Mouse (Mus musculus) hindbrain, embryonic 14.5 days (tissue): ENCODE measurements at regions not wholly inside any gene's neighbourhood (a gene's known extent, or its start where the extent isn't known, plus 50 kb on each side); places are given as distances from the start of the nearest gene placed in this dataset.
"Not testable (repeated sequence)": the region's sequence is repeated elsewhere in the genome, so short reads cannot be mapped to it uniquely, and the experiment has no call there.

Experiments used
- ATAC-seq: fragments of 200-750 bp; cut with Nextera tagmentation; 2 replicates; pipeline ENCODE4 v1.8.0; 2017; ENCODE audit warnings: moderate number of reproducible peaks, mild to moderate bottlenecking, moderate TSS enrichment, moderate library complexity; ENCODE audit not compliant: low FRiP score
- DNase-seq: peaks from one replicate; pipeline ENCODE4 v3.0.0-alpha.2; 2015; ENCODE audit warnings: low spot score
- H3K27ac ChIP-seq: fragments of 300-500 bp; sonication (generic); 2 replicates; pipeline ENCODE4 v1.5.1; 2014; ENCODE audit warnings: mild to moderate bottlenecking, moderate library complexity
- H3K27me3 ChIP-seq: fragments of 300-500 bp; sonication (generic); 2 replicates; pipeline ENCODE4 v1.6.1; 2014; ENCODE audit warnings: mild to moderate bottlenecking, low read length, mixed read lengths; ENCODE audit not compliant: control insufficient read depth, insufficient read depth
- H3K36me3 ChIP-seq: fragments of 300-500 bp; sonication (generic); replicated peaks from 2 replicates; pipeline ENCODE4 v1.6.1; 2014; ENCODE audit not compliant: control insufficient read depth, insufficient read depth
- H3K4me1 ChIP-seq: fragments of 300-500 bp; sonication (generic); replicated peaks from 2 replicates; pipeline ENCODE4 v1.6.1; 2014; ENCODE audit warnings: antibody characterized with exemption, low read length, mixed read lengths; ENCODE audit not compliant: control insufficient read depth, insufficient read depth
- H3K4me2 ChIP-seq: fragments of 300-500 bp; sonication (generic); replicated peaks from 2 replicates; pipeline ENCODE4 v1.6.1; 2014; ENCODE audit warnings: mild to moderate bottlenecking, moderate library complexity
- H3K4me3 ChIP-seq: fragments of 300-500 bp; sonication (generic); replicated peaks from 2 replicates; pipeline ENCODE4 v1.5.1; 2014; ENCODE audit warnings: mild to moderate bottlenecking, low read length
- H3K9ac ChIP-seq: fragments of 300-500 bp; sonication (generic); 2 replicates; pipeline ENCODE4 v1.6.1; 2014
- H3K9me3 ChIP-seq: fragments of 300-500 bp; sonication (generic); 2 replicates; pipeline ENCODE4 v1.6.1; 2016; ENCODE audit warnings: low read length; ENCODE audit not compliant: control insufficient read depth
- WGBS: fragments of 180-500 bp; shearing (Covaris S2); extraction: QIAGEN DNeasy Blood & Tissue Kit; methylation state at CpG from one replicate; pipeline ENCODE4 v1.1.7; 2014; 5-methylcytosine and 5-hydroxymethylcytosine counted together

DNA sequence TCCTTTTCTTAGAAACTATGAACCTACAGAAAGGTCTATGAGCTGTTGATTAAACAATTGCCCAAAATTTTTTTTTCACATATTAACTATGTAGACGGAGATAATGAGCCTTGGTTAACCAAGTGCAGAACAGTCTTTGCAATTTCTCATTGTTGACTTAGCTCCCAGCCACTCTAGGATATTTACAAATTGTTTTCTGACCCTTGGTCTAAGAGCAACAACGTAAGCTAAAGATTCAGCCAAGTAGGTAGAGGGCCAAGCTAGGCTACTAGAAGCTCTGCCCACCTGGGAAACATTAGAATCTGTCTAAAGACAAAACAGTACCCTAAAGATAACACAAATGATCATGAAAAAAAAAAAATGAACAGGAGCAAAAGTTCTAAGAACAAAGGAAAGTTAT lies 67.5 kb upstream of the Map9 start:
- H3K27ac ChIP-seq: no peak overlapping the region
- H3K4me1 ChIP-seq: no peaks in the 10 kb centered on the region
- H3K9ac ChIP-seq: no peak overlapping the region
- no peaks in the 10 kb centered on the region for H3K36me3 ChIP-seq
- ATAC-seq: no peak
- peak; percentile 2 for DNase-seq
- 86% methylated on average over 2 of the region's 2 CpGs for WGBS
- H3K4me2 ChIP-seq: no peak overlapping the region
- no peaks in the 10 kb centered on the region for H3K27me3 ChIP-seq
- no peaks in the 10 kb centered on the region for H3K9me3 ChIP-seq
- H3K4me3 ChIP-seq: no peak overlapping the region

DNA sequence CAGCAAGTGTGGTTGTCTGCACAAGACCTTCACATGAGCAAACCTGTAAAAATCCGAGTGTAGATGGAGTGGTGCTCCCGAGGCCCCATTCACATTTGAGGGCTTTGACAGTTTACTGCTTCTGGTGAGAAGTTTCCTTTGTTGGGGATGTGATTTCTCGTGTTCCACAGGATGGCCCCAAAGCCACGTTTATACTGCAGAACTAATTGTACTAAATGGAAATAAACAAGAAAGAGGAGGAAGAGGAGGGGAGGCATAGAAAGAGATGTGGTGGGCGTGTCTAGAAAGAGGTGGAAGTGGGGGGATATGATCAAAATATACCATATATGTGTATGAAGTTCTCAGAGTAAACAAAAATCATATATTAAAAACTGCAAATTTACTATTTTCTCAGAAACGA lies 68.8 kb upstream of the Map9 start:
- Histone ChIP-seq H3K27me3 (no peaks in the 10 kb centered on the region), H3K27ac (no peak overlapping the region), H3K4me2 (no peak overlapping the region), H3K4me1 (no peaks in the 10 kb centered on the region), H3K36me3 (no peaks in the 10 kb centered on the region), H3K4me3 (no peak overlapping the region), H3K9ac (no peak overlapping the region), H3K9me3 (no peaks in the 10 kb centered on the region)
- no peak for ATAC-seq
- DNase-seq: no peak
- 87% methylated on average over 6 of the region's 6 CpGs for WGBS

DNA sequence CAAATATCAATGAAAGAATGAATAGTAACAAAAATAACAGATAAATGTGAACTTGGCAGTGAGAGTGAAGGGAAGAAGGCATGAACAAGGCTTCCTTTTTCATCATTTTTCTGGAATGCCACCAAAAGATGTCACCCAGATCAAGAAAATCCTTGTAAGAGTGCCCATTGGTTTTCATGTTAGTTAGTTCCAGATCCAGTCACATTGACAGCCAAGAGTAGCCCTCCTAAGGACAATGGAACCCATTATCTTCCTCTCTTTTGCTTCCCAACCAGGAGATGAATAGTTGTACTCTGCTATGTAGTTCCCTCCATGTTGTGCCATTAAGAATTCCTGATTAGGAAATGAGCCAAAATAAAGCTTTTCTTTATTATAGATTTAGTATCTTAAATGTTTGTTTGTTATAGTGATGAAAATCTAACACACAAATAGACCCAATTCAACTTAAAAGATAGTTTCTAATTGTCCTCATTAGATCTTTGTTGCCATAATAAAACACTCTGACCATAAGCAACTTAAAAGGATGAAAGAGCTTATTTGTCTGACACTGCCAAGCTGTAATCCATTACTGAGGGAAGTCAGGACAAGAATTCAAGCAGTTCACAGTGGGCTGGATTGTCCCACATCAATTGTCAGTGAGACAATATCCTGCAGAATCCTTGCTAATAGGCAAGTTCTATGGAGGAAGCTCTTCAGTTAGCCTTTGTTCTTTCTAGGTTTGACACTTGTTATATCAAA lies 80.7 kb upstream of the Map9 start:
- DNase-seq (no peak), ATAC-seq (no peak)
- Histone ChIP-seq H3K36me3 (no peaks in the 10 kb centered on the region), H3K4me3 (no peak overlapping the region), H3K9me3 (no peaks in the 10 kb centered on the region), H3K4me2 (no peak overlapping the region), H3K27ac (no peak overlapping the region), H3K9ac (no peak overlapping the region), H3K4me1 (peaks cover 8% of the 10 kb centered on the region), H3K27me3 (no peaks in the 10 kb centered on the region)

DNA sequence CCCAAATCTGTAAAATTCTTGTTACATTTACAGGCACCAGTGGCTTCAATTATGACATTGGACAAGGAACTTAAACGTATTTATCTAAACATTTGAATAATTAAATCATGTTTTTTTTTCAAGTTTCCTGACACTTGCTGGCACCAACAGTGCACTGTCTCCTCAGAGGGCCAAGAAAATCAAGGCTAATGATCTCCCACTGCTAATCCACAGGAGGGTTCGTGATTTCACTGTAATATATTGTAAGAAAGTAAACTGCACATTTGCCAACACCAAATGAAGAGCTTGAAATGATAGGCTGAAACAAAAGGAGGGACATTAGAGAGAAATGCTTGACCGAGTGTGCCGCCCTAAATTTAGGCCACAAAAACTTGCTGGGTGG lies 82.0 kb upstream of the Map9 start:
- no peak overlapping the region for H3K9ac ChIP-seq
- H3K36me3 ChIP-seq: no peaks in the 10 kb centered on the region
- no peaks in the 10 kb centered on the region for H3K27me3 ChIP-seq
- H3K9me3 ChIP-seq: no peaks in the 10 kb centered on the region
- WGBS: 59% methylated on average over 4 of the region's 4 CpGs
- ATAC-seq: peak; percentile 69
- DNase-seq: peak; percentile 34
- no peak overlapping the region for H3K4me3 ChIP-seq
- H3K4me1 ChIP-seq: peaks cover 8% of the 10 kb centered on the region
- H3K4me2 ChIP-seq: no peak overlapping the region
- H3K27ac ChIP-seq: no peak overlapping the region

DNA sequence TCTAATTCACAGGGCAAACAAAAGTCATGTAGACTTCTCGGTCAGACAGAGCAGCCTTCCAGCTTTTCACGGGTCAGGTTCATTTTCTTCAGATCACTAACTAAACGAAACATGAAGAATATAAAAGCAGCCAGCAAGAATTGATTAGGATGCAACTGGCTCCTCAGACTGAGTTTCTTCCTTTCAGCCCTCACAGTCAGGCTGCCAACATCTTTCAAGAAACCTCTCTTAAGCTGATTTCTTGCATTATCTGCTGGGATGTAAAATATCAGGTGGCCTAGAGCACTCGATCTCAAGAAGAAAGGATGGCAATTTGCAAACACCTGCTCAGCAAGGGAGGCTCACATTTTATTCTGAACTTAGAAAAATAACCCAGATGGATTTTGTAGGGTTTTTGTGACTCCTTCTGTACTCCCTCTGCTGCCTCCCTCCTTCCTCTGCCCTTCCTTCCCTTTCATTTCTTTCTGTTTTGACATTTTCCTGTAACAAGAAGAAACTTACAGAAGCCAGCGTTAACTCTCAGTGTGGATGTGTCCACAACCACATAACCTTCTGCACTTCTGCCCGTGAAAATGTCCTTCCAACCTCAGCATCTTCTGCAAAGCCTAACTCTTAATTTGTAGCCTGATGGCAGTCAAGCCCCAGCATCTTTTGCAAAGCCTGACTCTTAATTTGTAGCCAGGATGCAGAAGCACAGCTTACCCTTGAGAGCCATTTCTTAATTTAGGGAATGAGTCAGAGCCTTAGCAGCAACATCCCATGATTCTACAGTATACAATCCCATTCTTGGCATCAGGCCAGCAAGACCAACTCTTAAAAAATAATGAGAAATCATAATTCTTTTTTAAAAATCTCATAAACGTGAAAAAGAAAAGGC lies 82.7 kb upstream of the Map9 start:
- no peaks in the 10 kb centered on the region for H3K36me3 ChIP-seq
- H3K9me3 ChIP-seq: no peaks in the 10 kb centered on the region
- WGBS: 37% methylated on average over 7 of the region's 7 CpGs
- peak overlapping the region; percentile 64 for H3K27ac ChIP-seq
- peaks cover 8% of the 10 kb centered on the region for H3K4me1 ChIP-seq
- H3K9ac ChIP-seq: peak overlapping the region; percentile 34; the same call in 1 of the 2 replicates
- H3K4me3 ChIP-seq: no peak overlapping the region
- ATAC-seq: peak; percentile 82
- DNase-seq: peak; percentile 63
- H3K4me2 ChIP-seq: no peak overlapping the region
- no peaks in the 10 kb centered on the region for H3K27me3 ChIP-seq

DNA sequence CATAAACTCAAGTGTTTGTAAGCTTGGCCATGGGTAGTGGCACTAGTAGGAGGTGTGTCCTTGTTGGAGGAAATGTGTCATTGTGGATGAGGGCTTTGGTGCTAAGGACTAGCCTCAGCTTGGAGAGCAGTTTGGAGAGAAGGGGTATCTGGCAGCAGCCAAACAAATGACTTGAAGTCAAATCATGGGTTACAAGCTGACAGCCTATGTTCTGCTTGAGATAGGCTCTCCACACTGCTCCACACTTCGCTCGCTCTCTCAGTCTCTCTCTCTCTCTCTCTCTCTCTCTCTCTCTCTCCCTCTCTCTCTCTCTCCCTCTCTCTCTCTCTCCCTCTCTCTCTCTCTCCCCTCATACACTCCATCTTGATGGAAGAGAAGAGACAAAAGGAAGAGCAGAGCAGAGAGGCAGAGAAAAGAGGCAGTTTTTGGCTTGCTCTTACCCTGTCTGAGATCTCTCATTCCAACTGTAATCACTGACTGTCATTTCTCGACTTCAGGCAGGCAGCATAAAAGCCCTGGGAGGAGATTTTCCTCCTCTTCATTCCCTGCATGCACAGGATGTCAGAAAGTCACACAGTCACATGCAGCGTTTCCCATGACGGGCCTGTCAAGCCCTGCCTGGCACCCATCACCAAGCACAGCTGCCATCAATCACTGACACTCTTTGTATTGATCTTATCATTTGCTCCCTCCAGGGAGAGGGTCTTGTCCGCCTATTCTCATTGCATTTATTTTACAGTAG lies 83.5 kb upstream of the Map9 start:
- DNase-seq: no peak
- H3K4me3 ChIP-seq: no peak overlapping the region
- H3K27me3 ChIP-seq: no peaks in the 10 kb centered on the region
- peak overlapping the region; percentile 34; the same call in 1 of the 2 replicates for H3K9ac ChIP-seq
- H3K9me3 ChIP-seq: no peaks in the 10 kb centered on the region
- 35% methylated on average over 6 of the region's 6 CpGs for WGBS
- peak; percentile 73; the same call in 1 of the 2 replicates for ATAC-seq
- peaks cover 8% of the 10 kb centered on the region for H3K4me1 ChIP-seq
- H3K4me2 ChIP-seq: no peak overlapping the region
- H3K27ac ChIP-seq: peak overlapping the region; percentile 64
- no peaks in the 10 kb centered on the region for H3K36me3 ChIP-seq

DNA sequence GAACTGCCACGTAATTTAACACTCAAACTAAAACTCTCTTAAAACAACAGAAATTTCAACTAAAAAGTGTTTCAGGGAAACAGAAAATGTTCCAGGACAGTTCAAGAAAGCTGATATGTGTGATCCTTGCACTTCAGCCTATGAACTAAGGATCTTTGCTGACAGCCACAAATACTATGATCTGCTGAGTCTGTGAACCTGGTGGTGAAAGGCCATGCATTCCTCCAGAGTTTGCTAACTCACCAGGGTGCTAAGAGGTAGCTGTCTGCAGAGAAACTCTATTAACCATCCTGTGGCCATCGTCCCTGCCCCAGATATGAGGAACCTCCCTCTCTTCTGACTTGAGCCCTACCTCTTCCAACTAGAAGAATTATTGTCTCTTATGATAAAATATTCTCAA lies 84.3 kb upstream of the Map9 start:
- ATAC-seq, H3K36me3 ChIP-seq, H3K4me2 ChIP-seq, DNase-seq, H3K9me3 ChIP-seq, H3K27ac ChIP-seq, H3K9ac ChIP-seq, H3K4me3 ChIP-seq, H3K4me1 ChIP-seq, H3K27me3 ChIP-seq: not testable (repeated sequence)
- 76% methylated on average over 2 of the region's 2 CpGs for WGBS

DNA sequence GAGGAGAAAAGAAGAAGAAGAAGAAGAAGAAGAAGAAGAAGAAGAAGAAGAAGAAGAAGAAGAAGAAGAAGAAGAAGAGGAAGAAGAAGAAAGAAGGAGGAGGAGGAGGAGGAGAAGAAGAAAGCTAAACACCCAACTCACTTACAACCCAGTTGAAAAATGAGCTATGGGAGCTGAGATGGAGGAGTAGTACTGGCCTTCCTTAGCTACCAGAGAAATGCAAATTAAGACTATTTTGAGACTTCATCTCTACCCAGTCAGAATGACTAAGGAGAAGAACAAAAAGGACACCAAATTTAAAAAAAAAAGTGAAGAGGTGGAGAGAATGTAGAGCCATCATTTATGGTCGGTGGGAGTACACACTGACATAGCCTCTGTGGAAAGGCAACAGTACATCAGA lies 85.9 kb upstream of the Map9 start:
- Histone ChIP-seq H3K36me3 (no peaks in the 10 kb centered on the region), H3K9me3 (no peaks in the 10 kb centered on the region), H3K4me3 (no peak overlapping the region), H3K4me2 (no peak overlapping the region), H3K9ac (no peak overlapping the region), H3K4me1 (peaks cover 8% of the 10 kb centered on the region), H3K27ac (no peak overlapping the region), H3K27me3 (no peaks in the 10 kb centered on the region)
- DNase-seq (no peak), ATAC-seq (no peak)
- 90% methylated on average over 1 of the region's 1 CpGs for WGBS

DNA sequence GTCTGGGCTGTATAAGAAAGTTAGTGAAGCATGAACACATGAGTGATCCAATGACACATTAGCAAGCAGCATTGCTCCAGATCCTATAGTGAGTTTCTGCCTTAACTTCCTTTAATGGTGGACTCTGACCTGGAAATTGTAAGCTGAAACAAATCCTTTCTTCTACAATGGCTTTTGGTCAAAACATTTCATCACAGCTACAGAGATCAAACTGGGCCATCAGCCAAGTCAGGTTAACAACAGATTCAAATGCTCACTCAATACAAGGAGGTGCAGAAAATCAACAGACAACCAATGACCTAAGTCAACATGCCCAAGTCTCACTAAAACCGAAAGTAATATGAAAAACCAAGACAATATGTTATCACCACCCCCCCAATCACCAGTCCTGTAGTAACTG lies 91.9 kb upstream of the Map9 start:
- Histone ChIP-seq H3K9me3 (no peaks in the 10 kb centered on the region), H3K27me3 (no peaks in the 10 kb centered on the region), H3K27ac (no peak overlapping the region), H3K4me3 (no peak overlapping the region), H3K4me1 (no peaks in the 10 kb centered on the region), H3K36me3 (no peaks in the 10 kb centered on the region), H3K4me2 (no peak overlapping the region), H3K9ac (no peak overlapping the region)
- ATAC-seq: no peak
- 95% methylated on average over 1 of the region's 1 CpGs for WGBS
- DNase-seq: no peak
